Mouse (Mus musculus): ENCODE results near the gene Rtl5. TPM values are rescaled to one million over a fixed set of nuclear protein-coding genes. Genes with fewer than 3 reads are reported as not detected.

The Rtl5 gene
- polyA plus RNA-seq, 1 experiment from 2014 or later: 0.43 TPM

GRCm38 (mm10) chrX:102054009-102054408, 17.1 kb downstream of the Rtl5 start:
- TF ChIP-seq CTCF (IDR thresholded peaks at IDR 0.05; ENCODE audit: low read depth): no peak
- Histone ChIP-seq H3K27ac (ENCODE audit: low read depth, low read length) (no peak overlapping the region), H3K4me1 (replicated peaks; ENCODE audit: control insufficient read depth, insufficient read depth, low read length) (no peaks in the 10 kb centered on the region), H3K27me3 (replicated peaks; ENCODE audit: control insufficient read depth, insufficient read depth, low read length) (0 out of 2 replicates have a peak, but pooled peaks cover 3% of the 10 kb centered on the region), H3K36me3 (ENCODE audit: control insufficient read depth, insufficient read depth) (no peaks in the 10 kb centered on the region), H3K4me2 (replicated peaks; ENCODE audit: low read depth) (no peak overlapping the region), H3K4me3 (ENCODE audit: low read depth, low read length) (no peak overlapping the region), H3K9me3 (ENCODE audit: control insufficient read depth) (no peaks in the 10 kb centered on the region), H3K9ac (ENCODE audit: low read depth, low read length) (no peak overlapping the region)
- ATAC-seq: no peak
- WGBS: 77% methylated on average over 4 of the region's 4 CpGs

- no peak overlapping the region for H3K27ac ChIP-seq (ENCODE audit: low read depth, low read length)
- H3K36me3 ChIP-seq (ENCODE audit: control insufficient read depth, insufficient read depth): no peaks in the 10 kb centered on the region
- no peak for ATAC-seq
- H3K4me1 ChIP-seq (replicated peaks; ENCODE audit: control insufficient read depth, insufficient read depth, low read length): no peaks in the 10 kb centered on the region
- no peak overlapping the region for H3K4me2 ChIP-seq (replicated peaks; ENCODE audit: low read depth)
- 0 out of 2 replicates have a peak, but pooled peaks cover 3% of the 10 kb centered on the region for H3K27me3 ChIP-seq (replicated peaks; ENCODE audit: control insufficient read depth, insufficient read depth, low read length)
- no peak overlapping the region for H3K9ac ChIP-seq (ENCODE audit: low read depth, low read length)
- TF ChIP-seq CTCF (IDR thresholded peaks at IDR 0.05; ENCODE audit: low read depth): no peak
- H3K9me3 ChIP-seq (ENCODE audit: control insufficient read depth): no peaks in the 10 kb centered on the region
- WGBS: 90% methylated on average over 2 of the region's 2 CpGs
- no peak overlapping the region for H3K4me3 ChIP-seq (ENCODE audit: low read depth, low read length)
These were observed 17.7 kb downstream of the Rtl5 start for GRCm38 (mm10) chrX:102053371-102053770.

GRCm38 (mm10) chrX:102051225-102051624, 19.9 kb downstream of the Rtl5 start:
- no peak for TF ChIP-seq CTCF (IDR thresholded peaks at IDR 0.05; ENCODE audit: low read depth)
- Histone ChIP-seq H3K27me3 (replicated peaks; ENCODE audit: control insufficient read depth, insufficient read depth, low read length) (0 out of 2 replicates have a peak, but pooled peaks cover 3% of the 10 kb centered on the region), H3K4me1 (replicated peaks; ENCODE audit: control insufficient read depth, insufficient read depth, low read length) (no peaks in the 10 kb centered on the region), H3K9me3 (ENCODE audit: control insufficient read depth) (no peaks in the 10 kb centered on the region), H3K9ac (ENCODE audit: low read depth, low read length) (no peak overlapping the region), H3K36me3 (ENCODE audit: control insufficient read depth, insufficient read depth) (no peaks in the 10 kb centered on the region), H3K4me2 (replicated peaks; ENCODE audit: low read depth) (no peak overlapping the region), H3K4me3 (ENCODE audit: low read depth, low read length) (no peak overlapping the region), H3K27ac (ENCODE audit: low read depth, low read length) (no peak overlapping the region)
- WGBS: 66% methylated on average over 4 of the region's 4 CpGs
- ATAC-seq: no peak

- Histone ChIP-seq H3K9me3 (ENCODE audit: control insufficient read depth) (no peaks in the 10 kb centered on the region), H3K4me3 (ENCODE audit: low read depth, low read length) (no peak overlapping the region), H3K4me2 (replicated peaks; ENCODE audit: low read depth) (no peak overlapping the region), H3K4me1 (replicated peaks; ENCODE audit: control insufficient read depth, insufficient read depth, low read length) (no peaks in the 10 kb centered on the region), H3K27me3 (replicated peaks; ENCODE audit: control insufficient read depth, insufficient read depth, low read length) (0 out of 2 replicates have a peak, but pooled peaks cover 3% of the 10 kb centered on the region), H3K9ac (ENCODE audit: low read depth, low read length) (no peak overlapping the region), H3K36me3 (ENCODE audit: control insufficient read depth, insufficient read depth) (no peaks in the 10 kb centered on the region), H3K27ac (ENCODE audit: low read depth, low read length) (no peak overlapping the region)
- 66% methylated on average over 6 of the region's 6 CpGs for whole genome bisulfite sequencing
- no peak for ATAC-seq
- TF ChIP-seq CTCF (IDR thresholded peaks at IDR 0.05; ENCODE audit: low read depth): no peak
These were observed 20.6 kb downstream of the Rtl5 start for GRCm38 (mm10) chrX:102050552-102050951.

GRCm38 (mm10) chrX:102042386-102042785, 28.7 kb downstream of the Rtl5 start:
- no peak overlapping the region for H3K27ac ChIP-seq (ENCODE audit: low read depth, low read length)
- no peak overlapping the region for H3K4me3 ChIP-seq (ENCODE audit: low read depth, low read length)
- H3K27me3 ChIP-seq (replicated peaks; ENCODE audit: control insufficient read depth, insufficient read depth, low read length): no peaks in the 10 kb centered on the region
- H3K9ac ChIP-seq (ENCODE audit: low read depth, low read length): no peak overlapping the region
- H3K4me1 ChIP-seq (replicated peaks; ENCODE audit: control insufficient read depth, insufficient read depth, low read length): no peaks in the 10 kb centered on the region
- 75% methylated on average over 4 of the region's 4 CpGs for WGBS
- no peak for ATAC-seq
- H3K9me3 ChIP-seq (ENCODE audit: control insufficient read depth): no peaks in the 10 kb centered on the region
- no peak overlapping the region for H3K4me2 ChIP-seq (replicated peaks; ENCODE audit: low read depth)
- TF ChIP-seq CTCF (IDR thresholded peaks at IDR 0.05; ENCODE audit: low read depth): no peak
- no peaks in the 10 kb centered on the region for H3K36me3 ChIP-seq (ENCODE audit: control insufficient read depth, insufficient read depth)

- H3K4me3 ChIP-seq (ENCODE audit: low read depth, low read length): no peak overlapping the region
- H3K4me2 ChIP-seq (replicated peaks; ENCODE audit: low read depth): no peak overlapping the region
- no peak overlapping the region for H3K27ac ChIP-seq (ENCODE audit: low read depth, low read length)
- H3K27me3 ChIP-seq (replicated peaks; ENCODE audit: control insufficient read depth, insufficient read depth, low read length): no peaks in the 10 kb centered on the region
- H3K9me3 ChIP-seq (ENCODE audit: control insufficient read depth): no peaks in the 10 kb centered on the region
- H3K36me3 ChIP-seq (ENCODE audit: control insufficient read depth, insufficient read depth): no peaks in the 10 kb centered on the region
- ATAC-seq: no peak
- no peak overlapping the region for H3K9ac ChIP-seq (ENCODE audit: low read depth, low read length)
- TF ChIP-seq CTCF (IDR thresholded peaks at IDR 0.05; ENCODE audit: low read depth): no peak
- H3K4me1 ChIP-seq (replicated peaks; ENCODE audit: control insufficient read depth, insufficient read depth, low read length): no peaks in the 10 kb centered on the region
- 55% methylated on average over 7 of the region's 7 CpGs for WGBS
These were observed 29.5 kb downstream of the Rtl5 start for GRCm38 (mm10) chrX:102041562-102041961.

- Histone ChIP-seq H3K4me3 (ENCODE audit: low read depth, low read length) (no peak overlapping the region), H3K27ac (ENCODE audit: low read depth, low read length) (no peak overlapping the region), H3K4me2 (replicated peaks; ENCODE audit: low read depth) (no peak overlapping the region), H3K27me3 (replicated peaks; ENCODE audit: control insufficient read depth, insufficient read depth, low read length) (no peaks in the 10 kb centered on the region), H3K9me3 (ENCODE audit: control insufficient read depth) (no peaks in the 10 kb centered on the region), H3K9ac (ENCODE audit: low read depth, low read length) (no peak overlapping the region), H3K36me3 (ENCODE audit: control insufficient read depth, insufficient read depth) (no peaks in the 10 kb centered on the region), H3K4me1 (replicated peaks; ENCODE audit: control insufficient read depth, insufficient read depth, low read length) (no peaks in the 10 kb centered on the region)
- WGBS: 73% methylated on average over 2 of the region's 2 CpGs
- TF ChIP-seq CTCF (IDR thresholded peaks at IDR 0.05; ENCODE audit: low read depth): no peak
- no peak for ATAC-seq
These were observed 33.6 kb downstream of the Rtl5 start for GRCm38 (mm10) chrX:102037506-102037905.

Data from intestine, postnatal 0 days (tissue).